Mouse (Mus musculus): Measurements from ENCODE around the gene Esrrg.

Gene Esrrg

GRCm38 (mm10) chr1:188077561-188078195 lies 469.1 kb downstream of the Esrrg start:
- no peak for DNase-seq (ENCODE audit: inconsistent ontology term)

- no peak for DNase-seq (ENCODE audit: inconsistent ontology term)
These were observed 471.8 kb downstream of the Esrrg start for GRCm38 (mm10) chr1:188080261-188080875.

GRCm38 (mm10) chr1:188082665-188083640 lies 474.4 kb downstream of the Esrrg start:
- DNase-seq (ENCODE audit: inconsistent ontology term), result no peak

GRCm38 (mm10) chr1:188085116-188085879 lies 476.7 kb downstream of the Esrrg start:
- no peak for DNase-seq (ENCODE audit: inconsistent ontology term)

GRCm38 (mm10) chr1:188093724-188094123 lies 485.1 kb downstream of the Esrrg start:
- no peak for DNase-seq (ENCODE audit: inconsistent ontology term)

GRCm38 (mm10) chr1:188101832-188102231 lies 493.2 kb downstream of the Esrrg start:
- no peak for DNase-seq (ENCODE audit: inconsistent ontology term)

- DNase-seq (ENCODE audit: inconsistent ontology term), result no peak
These were observed 494.6 kb downstream of the Esrrg start for GRCm38 (mm10) chr1:188103179-188103578.

- DNase-seq (ENCODE audit: inconsistent ontology term), result peak; percentile 58
These were observed 496.9 kb downstream of the Esrrg start for GRCm38 (mm10) chr1:188105516-188105915.

- DNase-seq (ENCODE audit: inconsistent ontology term), result no peak
These were observed 499.4 kb downstream of the Esrrg start for GRCm38 (mm10) chr1:188107946-188108345.

GRCm38 (mm10) chr1:188111552-188111951 lies 503.0 kb downstream of the Esrrg start:
- DNase-seq (ENCODE audit: inconsistent ontology term), result no peak

GRCm38 (mm10) chr1:188113240-188113639 lies 504.6 kb downstream of the Esrrg start:
- no peak for DNase-seq (ENCODE audit: inconsistent ontology term)

GRCm38 (mm10) chr1:188118125-188118524 lies 509.5 kb downstream of the Esrrg start:
- DNase-seq (ENCODE audit: inconsistent ontology term), result peak; percentile 63

- no peak for DNase-seq (ENCODE audit: inconsistent ontology term)
These were observed 511.2 kb downstream of the Esrrg start for GRCm38 (mm10) chr1:188119806-188120205.

- DNase-seq (ENCODE audit: inconsistent ontology term), result no peak
These were observed 517.0 kb downstream of the Esrrg start for GRCm38 (mm10) chr1:188125521-188126021.

GRCm38 (mm10) chr1:188136126-188136525 lies 527.5 kb downstream of the Esrrg start:
- DNase-seq (ENCODE audit: inconsistent ontology term), result peak; percentile 38

GRCm38 (mm10) chr1:188139473-188139872 lies 530.9 kb downstream of the Esrrg start:
- no peak for DNase-seq (ENCODE audit: inconsistent ontology term)

- no peak for DNase-seq (ENCODE audit: inconsistent ontology term)
These were observed 531.6 kb downstream of the Esrrg start for GRCm38 (mm10) chr1:188140221-188140620.

- no peak for DNase-seq (ENCODE audit: inconsistent ontology term)
These were observed 539.0 kb downstream of the Esrrg start for GRCm38 (mm10) chr1:188147381-188148156.

GRCm38 (mm10) chr1:188151066-188151465 lies 542.5 kb downstream of the Esrrg start:
- no peak for DNase-seq (ENCODE audit: inconsistent ontology term)

- no peak for DNase-seq (ENCODE audit: inconsistent ontology term)
These were observed 543.4 kb downstream of the Esrrg start for GRCm38 (mm10) chr1:188152011-188152410.

GRCm38 (mm10) chr1:188153665-188154064 lies 545.1 kb downstream of the Esrrg start:
- DNase-seq (ENCODE audit: inconsistent ontology term), result no peak

All from Muller cell, postnatal 12 days (primary cell).